Mouse (Mus musculus) WW6 (cell line): ENCODE data around the gene Atg10.
"Not testable (repeated sequence)": the region's sequence is repeated elsewhere in the genome, so short reads cannot be mapped to it uniquely, and the experiment has no call there.

Experiments
- DNase-seq: peaks from one replicate; pipeline ENCODE4 v3.0.0-alpha.2; 2013; ENCODE audit warnings: low read depth, low spot score

Gene Atg10

DNA sequence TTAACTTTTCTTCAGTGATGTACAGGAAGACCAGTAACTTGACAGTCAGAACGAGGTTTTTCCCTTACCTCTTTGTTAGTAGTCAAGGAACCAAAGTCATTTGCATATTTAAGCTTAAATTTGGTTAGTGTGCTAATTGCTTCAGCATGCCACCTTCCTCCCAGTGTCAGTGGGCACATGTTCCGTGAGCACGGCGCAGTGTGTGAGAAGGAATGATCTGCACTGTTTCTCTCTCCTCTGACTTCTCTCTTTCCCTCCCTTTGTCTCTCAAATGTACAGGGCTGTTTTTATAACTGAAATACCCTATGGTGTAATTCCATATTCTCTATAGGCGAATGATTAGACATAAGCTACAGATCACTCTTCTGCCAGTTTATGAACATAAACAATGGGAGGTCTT, 284.2 kb downstream of the Atg10 start:
- no peak for DNase-seq

DNA sequence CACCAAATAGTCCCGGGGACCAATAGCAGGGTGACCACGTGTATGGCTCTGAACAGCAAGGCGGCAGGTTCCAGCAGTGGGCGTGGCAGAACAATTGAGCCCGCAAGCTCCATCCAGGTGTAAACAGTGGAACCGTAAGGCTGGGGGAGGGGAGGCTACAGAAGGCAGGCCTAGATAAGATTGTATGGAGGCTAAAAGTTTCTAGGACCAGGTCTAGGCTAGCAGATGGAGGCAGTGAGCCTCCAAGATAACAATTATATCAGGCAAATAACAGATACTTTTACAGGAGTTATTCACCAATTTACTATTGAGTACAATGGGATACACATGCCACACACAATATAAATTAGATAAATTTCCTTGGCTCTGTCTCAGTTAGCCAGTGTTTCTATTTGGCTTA, 284.6 kb downstream of the Atg10 start:
- no peak for DNase-seq

DNA sequence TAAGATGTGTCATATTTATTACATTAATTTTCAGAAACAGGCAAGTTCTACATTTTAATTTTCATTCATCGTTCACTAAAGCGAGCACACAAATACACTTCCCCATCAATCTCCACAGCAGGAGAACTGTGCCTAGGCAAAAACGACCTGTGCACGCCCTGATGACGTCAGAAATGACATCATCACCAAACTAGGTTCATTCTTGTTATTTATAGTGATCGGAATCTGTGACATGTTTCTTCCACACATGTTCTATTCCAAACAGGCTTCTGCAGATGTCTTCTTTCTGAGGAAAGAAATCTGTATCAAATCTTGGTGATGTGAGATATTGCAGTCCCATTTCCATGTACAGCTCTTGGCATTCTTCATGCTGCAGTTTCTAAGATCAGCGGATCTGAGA, 287.9 kb downstream of the Atg10 start:
- no peak for DNase-seq

DNA sequence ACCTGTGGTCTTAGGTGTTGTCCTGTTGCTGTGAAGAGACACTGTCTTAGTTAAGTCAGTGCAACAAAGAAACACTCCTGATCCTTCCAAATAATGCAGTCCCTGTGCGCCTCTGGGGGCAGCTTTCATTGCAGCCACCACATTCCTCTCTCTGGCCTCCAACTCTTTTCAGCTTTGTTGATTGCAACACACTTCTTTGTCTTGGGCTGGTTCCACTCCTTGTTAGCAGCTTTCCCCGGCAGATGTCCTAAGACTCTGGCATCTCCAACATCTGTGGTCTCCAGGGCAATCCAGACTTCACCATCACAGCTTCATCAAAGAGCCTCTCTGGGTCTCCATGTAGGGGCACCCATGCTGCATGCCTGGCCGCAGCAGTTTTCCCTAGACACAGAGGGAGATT, 290.5 kb downstream of the Atg10 start:
- no peak for DNase-seq

DNA sequence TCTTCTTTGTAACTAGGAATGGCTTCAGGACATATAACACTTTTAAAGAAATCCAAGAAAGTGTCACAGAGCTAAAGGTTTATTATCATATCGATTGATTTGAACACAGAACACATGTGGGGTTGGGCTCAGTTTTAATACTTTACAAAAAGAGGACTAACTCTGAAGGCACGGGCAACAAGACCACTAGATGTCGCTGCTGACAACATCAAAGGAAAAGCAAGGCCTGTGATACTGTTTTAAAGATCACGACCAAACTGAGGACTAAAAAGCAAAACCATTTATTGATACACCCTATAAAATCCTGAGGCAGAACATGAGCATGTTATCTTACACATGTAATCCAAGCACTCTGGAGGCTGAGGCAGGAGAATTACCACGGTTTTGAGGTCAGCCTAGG, 293.9 kb downstream of the Atg10 start:
- no peak for DNase-seq

DNA sequence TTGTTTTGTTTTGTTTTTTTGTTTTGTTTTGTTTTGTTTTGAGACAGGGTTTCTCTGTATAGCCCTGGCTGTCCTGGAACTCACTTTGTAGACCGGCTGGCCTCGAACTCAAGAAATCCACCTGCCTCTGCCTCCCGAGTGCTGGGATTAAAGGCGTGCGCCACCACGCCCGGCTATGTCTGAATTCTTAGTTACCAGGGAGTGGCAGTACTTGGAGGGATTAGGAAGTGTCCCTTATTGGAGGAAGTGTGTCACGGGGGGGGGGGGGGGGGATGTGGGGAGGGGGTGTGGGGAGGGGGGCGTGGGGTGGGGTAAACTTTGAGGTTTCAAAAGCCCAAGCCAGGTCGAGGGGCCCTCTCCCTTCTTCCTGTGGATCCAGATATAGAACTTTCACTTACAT, 295.5 kb downstream of the Atg10 start:
- not testable (repeated sequence) for DNase-seq

DNA sequence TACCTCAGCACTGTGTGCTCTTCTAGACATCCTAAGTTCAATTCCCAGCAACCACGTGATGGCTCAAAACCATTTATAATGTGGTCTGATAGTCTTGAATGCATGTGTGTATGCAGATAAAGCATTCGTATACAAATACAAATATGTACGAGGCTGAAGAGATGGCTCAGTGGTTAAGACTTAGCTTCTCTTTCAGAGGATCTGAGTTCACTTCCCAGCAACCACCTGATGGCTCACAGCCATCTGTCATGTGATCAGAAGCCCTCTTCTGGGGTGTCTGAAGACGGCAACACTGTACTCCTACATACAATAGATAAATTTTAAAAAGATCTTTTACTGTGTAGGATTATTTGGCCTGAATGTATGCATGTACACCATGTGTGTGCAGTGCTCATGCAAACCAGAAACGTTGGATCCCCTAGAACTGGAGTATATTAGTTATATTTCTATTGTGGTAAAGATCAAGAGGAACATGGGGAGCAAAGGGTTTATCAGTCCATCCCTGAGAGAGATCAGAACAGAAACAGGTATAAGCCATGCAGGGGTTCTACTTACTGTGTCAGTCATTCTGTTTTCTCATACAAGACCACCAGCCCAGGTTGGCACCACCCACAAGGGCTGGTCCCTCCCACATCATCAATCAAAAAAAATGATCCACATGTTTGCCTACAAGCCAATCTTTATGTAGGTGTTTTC, 296.7 kb downstream of the Atg10 start:
- DNase-seq, result no peak

DNA sequence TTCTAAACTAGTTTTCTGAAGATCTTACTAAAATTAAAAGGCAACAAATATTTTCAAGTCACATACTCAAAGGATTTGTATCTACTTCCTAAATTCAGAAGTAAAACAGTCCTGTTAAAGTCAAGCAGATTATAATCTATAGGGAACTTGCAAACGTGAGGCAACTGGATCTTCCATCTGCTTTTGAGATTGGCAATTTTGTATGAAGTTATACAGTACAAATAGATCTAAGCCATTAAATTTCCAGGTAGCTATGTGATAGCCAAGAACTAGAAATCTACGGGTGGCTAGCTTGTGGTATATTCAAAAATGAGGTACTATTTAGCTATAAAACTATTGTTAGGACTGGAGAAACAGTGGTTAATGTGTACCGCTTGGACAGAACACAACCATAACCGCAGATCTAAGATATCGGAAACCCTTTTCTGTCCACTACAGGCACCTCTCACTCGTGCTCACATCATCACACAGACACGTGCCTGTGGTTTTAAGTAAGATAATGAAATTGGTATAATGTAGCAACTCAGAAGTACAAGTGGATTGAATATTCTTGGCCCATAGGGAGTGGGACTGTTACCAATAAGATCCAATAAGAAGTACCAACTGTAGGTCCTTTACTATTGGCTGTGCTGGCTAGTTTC, 297.5 kb downstream of the Atg10 start:
- DNase-seq, result no peak

DNA sequence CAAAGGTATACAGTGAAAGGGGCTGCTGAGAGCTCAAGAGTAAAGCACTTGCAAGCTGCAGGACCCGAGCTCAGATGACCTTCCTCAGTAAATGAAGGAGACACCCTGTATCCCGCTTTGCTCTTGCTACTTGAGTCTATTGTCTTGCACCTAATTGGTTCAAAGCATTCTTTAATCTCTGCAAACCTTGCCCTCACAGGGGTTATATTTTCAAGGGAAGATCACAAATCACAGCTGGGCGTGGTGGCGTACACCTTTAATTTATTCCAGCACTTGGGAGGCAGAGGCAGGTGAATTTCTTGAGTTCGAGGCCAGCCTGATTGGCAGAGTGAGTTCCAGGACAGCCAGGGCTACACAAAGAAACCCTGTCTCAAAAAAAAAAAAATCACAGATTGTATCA, 298.6 kb downstream of the Atg10 start:
- no peak for DNase-seq

DNA sequence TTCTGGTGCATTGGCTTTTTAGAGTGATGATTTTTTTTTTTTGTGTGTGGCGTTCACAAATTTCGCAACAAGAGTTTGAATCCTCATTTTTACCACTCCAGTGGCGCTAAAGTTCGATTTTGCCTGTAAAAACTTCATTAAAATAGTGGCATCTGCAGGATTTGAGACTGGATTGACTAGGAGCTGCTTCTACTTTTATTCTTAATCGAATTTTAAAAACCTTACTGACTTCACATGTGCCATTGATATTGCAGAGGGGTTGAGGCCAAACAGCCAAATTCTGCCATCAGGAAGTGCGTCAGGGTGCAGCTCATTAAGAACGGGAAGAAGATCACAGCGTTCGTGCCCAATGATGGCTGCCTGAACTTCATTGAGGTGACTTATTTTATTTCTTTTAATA, 299.7 kb downstream of the Atg10 start:
- no peak for DNase-seq

DNA sequence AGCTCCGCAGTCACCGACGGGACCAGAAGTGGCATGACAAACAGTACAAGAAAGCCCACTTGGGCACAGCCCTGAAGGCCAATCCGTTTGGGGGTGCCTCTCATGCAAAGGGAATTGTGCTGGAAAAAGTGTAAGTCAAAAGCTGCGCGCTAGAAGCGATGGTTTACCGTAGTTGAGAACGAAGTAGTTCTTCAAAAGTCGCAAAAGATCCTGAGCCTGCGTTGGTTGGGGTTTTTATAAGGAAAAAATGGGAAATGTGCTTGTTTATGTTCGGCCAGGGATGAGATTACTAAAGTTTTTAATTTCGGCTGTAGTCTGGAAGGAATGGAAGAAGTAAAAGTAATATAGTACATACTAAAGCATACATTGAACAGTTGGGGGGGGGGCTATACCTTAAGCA, 300.2 kb downstream of the Atg10 start:
- DNase-seq, result not testable (repeated sequence)

DNA sequence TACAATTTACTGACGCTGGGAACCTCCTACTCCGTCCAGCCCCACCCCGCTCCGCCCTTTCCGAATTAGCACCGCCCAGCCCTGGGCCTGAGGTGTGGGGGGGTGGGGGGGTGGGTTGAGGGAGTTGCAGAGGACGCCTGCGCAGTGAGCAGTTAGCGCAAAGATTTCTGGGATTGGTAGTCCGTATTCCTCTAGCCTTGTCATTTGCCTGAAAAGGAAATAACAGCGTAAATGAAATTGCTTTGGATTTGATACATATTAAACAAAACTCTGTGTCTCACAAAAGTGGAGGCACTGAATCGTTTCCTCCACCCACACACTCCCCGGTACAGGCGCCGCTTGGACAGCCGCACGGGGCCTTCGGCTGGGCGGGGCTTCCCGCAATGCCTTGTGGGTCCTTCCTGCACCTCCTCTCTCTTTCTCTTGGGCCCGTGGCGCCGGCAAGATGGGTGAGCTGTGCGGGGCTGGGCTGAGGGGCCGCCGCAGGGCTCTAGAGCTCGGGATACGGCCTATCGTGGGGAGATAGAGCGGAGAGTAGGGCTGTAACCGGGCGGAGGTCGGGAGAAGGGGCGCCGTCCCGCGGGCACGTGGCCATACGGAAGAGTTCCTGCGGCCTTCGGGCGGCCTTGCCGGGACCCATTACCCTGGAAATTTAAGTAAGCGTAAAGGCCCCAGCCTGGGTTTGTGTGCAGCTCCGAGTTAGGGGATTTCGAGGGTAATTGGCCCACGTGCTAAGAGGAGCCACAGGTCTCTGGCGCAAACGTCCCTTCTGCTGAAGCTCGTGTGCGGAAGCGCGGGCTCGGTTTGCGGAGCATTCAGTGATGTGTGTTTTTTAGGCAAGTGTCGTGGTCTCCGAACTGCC, 300.8 kb downstream of the Atg10 start, which contains the start of gene Rps23:
Gene Rps23 (plus strand): TSS at position 208 of the 862 bp plus-strand sequence.
- DNase-seq, result peak; percentile 61

DNA sequence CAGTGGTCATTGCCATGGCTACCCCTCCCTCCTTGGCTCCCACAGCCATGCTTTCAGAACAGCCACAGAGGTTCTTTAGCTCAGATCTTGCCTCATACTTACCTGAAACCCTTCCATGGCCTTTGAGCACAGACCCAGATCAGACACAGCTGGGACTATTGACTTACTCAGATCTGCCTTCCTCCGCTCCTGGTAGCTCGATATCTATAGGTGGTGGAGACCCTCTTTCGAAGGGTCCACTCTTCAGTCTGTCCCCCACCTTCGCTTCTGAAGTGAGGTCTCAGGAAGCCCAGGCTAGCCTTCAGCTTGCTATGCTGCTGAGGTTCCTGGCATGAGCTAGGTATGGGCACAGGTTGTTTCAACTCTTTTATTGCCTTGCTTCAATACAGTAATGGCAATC, 309.0 kb downstream of the Atg10 start:
- DNase-seq, result no peak

DNA sequence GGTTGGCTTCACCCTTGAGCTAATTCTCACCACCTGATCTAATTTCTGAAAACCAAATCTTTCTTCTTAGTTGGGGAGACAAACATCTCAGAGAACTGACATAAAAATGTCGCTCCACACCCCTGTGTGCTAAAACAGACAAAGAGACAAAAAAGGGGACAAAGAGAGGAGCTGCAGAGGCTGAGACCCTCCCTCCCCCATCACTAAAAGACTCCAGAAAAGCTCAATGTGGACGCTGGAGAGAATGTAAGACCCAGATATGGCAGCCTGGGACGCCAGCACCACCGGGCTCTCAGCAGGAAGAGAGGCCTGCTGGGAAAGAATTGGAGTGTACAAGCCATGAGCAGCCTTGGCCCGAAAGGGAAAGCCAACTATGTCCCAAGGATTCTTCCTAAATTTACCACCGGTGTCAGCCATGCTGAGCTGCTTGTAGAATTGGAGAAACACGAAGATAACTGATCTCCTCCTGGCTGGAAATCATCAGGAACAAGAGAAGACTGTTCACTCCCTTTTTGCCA, 310.0 kb downstream of the Atg10 start:
- DNase-seq, result no peak

DNA sequence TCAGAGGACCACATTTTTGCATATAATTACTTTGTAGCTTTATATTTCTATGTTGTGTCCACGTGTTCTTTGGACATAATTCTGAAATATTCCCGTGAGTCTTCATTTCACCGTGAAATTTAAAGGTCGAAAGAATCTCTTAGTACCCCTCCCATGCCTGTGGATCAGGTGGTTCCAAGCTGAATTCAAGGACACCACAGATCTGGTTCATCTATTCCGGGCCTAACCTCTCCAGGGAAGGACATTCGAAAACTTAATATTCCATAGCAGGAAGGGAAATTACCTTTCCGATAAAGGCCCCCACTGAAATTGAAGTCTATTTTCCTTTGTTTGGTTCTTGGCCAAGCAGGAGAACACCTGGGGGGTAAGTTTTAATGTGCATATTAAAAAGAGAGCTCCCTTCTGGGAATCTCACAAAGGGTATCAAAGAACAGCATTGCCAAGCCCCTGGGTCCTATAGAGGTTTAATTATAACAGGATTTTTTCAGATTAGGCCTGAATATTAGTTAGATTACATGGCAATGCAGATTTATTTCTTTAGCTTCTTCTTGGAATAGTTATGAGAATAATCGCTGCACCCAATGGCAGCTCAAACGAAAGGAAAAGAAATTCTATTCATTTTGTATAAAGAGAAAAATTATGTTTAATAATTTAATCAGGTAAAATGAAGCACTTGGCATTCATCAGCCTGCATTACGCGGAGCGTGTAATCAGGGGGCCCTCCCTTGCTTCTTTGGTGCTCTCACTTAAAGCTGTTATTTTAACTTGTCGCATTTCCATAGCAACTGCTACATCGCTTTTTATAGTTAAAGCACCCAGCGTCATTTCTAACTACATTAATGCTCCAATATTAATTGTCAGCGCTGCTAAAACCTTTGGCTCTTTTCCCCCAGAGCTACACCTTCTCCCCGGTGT, 310.8 kb downstream of the Atg10 start:
- DNase-seq, result no peak

DNA sequence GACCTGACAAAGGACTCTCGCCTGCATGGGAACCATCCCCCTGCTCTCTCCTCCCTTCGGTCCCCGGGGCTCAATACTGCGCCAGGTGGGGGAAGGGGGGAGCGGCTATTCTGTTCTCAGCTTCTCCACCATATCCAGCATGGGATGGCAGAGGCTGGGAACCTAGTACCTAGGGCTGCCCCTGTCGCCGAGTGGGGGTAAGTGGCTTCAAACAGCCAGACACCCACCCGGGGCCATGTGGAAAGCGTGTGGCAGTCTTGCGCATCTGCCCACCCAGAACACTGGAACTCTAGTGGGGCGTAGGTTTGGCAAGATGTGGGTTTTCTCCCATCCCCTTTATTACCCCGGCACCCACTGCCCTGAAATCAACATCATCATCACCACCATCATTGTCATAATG, 316.4 kb downstream of the Atg10 start:
- DNase-seq, result no peak

DNA sequence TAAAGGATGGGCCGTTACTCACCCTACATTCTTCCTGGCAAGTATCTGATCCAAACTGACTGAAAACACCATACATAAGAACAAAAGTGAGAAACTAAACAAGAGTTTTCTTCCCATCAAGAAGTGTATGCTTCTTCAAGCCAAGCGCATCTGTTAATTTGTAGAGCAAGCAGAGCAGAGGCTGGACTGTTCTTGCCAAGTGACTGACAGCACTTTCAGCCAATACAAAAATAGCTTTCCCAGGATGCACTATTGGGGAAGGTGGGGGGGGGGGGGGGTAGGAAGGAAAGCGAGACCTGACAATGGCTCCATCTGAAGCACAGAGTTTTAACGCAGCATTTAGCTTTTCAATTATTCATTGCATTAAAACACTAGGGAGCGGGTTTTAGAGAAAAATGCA, 318.6 kb downstream of the Atg10 start, which contains the start of gene Atp6ap1l:
Gene Atp6ap1l (minus strand): TSS at position 180 of the 400 bp plus-strand sequence.
- DNase-seq, result no peak

DNA sequence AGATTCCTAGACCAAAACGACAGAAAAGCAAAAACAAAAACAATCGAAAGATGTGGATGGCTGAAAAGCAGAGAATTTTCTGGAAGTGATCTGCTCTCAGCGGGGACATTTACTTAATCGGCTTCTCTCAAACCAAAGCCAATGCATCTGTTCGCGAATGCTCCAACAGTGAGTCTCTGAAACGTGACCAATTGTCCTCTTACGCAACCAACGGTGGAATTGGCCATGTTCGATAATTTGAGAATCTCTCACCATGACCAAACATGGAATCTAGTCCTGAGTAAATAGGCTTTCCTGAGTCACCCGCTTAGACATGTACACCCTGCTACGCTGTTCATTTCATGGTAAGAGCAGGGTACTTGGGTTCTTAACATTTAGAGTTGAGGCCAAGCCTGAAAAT, 326.9 kb downstream of the Atg10 start:
- no peak for DNase-seq

DNA sequence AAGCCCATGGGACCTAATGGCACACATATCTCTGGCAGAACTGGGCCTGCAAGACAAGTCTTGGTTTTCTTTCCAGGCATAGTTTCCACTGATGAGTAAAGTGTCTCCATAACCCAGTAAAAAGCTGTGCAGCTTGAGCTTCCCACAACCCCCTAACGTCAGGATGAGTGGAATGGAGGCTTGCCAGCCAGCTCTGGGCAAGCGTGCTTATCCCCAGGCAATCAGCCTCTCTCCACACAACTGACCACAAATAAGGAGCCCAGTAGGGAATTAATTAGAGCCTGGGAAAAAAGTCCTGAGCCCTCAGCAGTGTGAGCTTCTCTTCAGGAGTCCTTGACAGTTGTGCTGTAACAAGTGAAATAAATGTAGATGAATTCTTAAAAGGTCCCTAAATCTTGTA, 327.7 kb downstream of the Atg10 start:
- no peak for DNase-seq

DNA sequence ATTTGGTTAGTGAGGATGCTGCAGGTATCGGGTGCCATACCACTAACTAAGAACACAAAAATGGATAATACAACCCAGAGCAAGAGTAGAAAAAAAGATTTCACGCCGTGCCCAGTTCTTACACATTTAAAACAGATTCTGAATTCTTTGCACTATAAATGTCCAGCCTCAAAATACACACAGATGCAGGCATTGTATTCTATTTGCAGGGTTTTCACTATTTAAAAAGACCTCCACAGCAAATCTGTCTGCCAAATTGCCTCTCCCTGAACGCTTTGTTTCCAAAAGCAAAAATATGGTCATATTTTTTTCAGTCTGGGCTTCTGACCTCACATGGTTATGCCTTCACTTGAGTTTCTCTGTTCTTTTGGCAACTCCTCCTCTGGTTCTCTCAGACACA, 328.9 kb downstream of the Atg10 start:
- no peak for DNase-seq

DNA sequence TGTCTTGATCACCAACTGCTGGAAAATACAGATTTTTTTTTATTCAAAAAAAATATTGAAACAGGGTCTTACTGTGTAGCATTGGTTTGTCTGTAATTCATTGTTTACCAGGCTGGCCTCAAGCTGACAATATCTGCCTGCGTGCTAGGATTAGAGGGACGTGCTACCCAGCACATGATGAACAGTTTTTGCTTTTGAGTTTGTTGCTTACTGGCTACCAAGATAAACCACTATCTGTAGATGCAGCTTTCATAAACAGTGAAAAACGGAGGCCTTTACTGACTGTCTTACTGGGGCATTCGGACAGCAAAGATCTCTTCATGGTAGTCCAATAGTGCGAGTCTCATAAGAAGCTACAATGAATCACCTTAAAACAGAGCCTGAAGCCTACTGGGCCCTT, 333.7 kb downstream of the Atg10 start:
- no peak for DNase-seq
